14 mouse cellular contexts compared by ENCODE assay signal in the genomic region with DNA sequence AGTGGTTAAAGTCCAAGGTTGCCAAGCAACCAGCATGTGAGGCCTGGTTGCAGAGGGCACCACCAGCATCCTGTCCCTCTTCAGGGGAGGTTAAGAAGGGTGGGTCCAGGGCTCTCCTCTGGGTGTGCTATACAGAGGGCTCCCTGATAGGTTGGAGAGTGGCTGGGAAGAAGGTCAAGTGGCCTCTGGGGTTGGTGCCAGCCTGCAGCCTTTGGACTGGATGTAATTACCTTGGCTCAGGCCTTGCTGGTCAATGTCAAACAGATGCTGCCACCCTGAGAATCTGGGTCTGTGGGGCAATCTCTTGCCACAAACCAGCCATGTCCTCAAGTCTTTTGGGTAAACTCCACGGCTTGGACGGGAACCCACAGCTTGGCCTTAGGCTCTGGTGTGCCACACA. TPM values are rescaled to one million over a fixed set of nuclear protein-coding genes. Genes with fewer than 3 reads are reported as not detected.
DNase-seq lines count a peak whose midpoint lies in the region; ATAC-seq and TF ChIP-seq lines count a peak whose summit lies in the region.
"Had no signal": no experiment of that assay in that cellular context is flagged by ENCODE, and none has a peak within 500 bp of the region (broad histone marks: within the 10 kb centered on the region; RNA-seq: fewer than 3 reads in every experiment).

No protein-coding gene starts in this region.

- 27% methylated on average over 2 of the region's 2 CpGs for WGBS in cerebellum, adult 2 months
- WGBS in hindbrain, embryonic 16.5 days, result 79% methylated on average over 2 of the region's 2 CpGs
- WGBS in hindbrain, embryonic 10.5 days, result 93% methylated on average over 2 of the region's 2 CpGs
- WGBS in lung, embryonic 16.5 days, result 67% methylated on average over 2 of the region's 2 CpGs

- no peak overlapping the region for H3K4me3 ChIP-seq in cerebellum, adult 2 months (replicated peaks; ENCODE audit: insufficient read depth, low read depth, low read length)
- H3K4me3 ChIP-seq in hindbrain, embryonic 16.5 days (ENCODE audit: low read length), result no peak overlapping the region
- no peak overlapping the region for H3K4me3 ChIP-seq in hindbrain, embryonic 10.5 days
- H3K4me3 ChIP-seq in lung, embryonic 16.5 days (ENCODE audit: low read length), result no peak overlapping the region
- H3K4me3 ChIP-seq: embryonic facial prominence, embryonic 15.5 days; forebrain, embryonic 12.5 days; limb, embryonic 15.5 days had no signal

- peak; percentile 65; the same call in 1 of the 2 replicates for ATAC-seq in hindbrain, embryonic 16.5 days
- ATAC-seq in lung, embryonic 16.5 days (ENCODE audit: low read depth), result 0 out of 2 replicates have a peak, but pooled peaks have one; percentile 34
- ATAC-seq: activated CD4-positive, CD25-positive, alpha-beta regulatory T cell, adult 4 months; midbrain, embryonic 16.5 days had no signal

- no peaks in the 10 kb centered on the region for H3K36me3 ChIP-seq in hindbrain, embryonic 16.5 days (ENCODE audit: control insufficient read depth, insufficient read depth, low read length)
- no peaks in the 10 kb centered on the region for H3K36me3 ChIP-seq in hindbrain, embryonic 10.5 days
- H3K36me3 ChIP-seq in lung, embryonic 16.5 days (ENCODE audit: control insufficient read depth, insufficient read depth, low read length), result no peaks in the 10 kb centered on the region
- H3K36me3 ChIP-seq: embryonic facial prominence, embryonic 15.5 days; limb, embryonic 15.5 days had no signal

- no peaks in the 10 kb centered on the region for H3K27me3 ChIP-seq in cerebellum, adult 2 months (ENCODE audit: control insufficient read depth, insufficient read depth, low read length)
- H3K27me3 ChIP-seq in hindbrain, embryonic 16.5 days (replicated peaks; ENCODE audit: control insufficient read depth, insufficient read depth, low read length), result no peaks in the 10 kb centered on the region
- H3K27me3 ChIP-seq in hindbrain, embryonic 10.5 days (ENCODE audit: insufficient read depth, poor library complexity, severe bottlenecking), result no peaks in the 10 kb centered on the region
- no peaks in the 10 kb centered on the region for H3K27me3 ChIP-seq in lung, embryonic 16.5 days (ENCODE audit: control insufficient read depth, insufficient read depth, low read depth, low read length)
- H3K27me3 ChIP-seq: embryonic facial prominence, embryonic 15.5 days; forebrain, embryonic 12.5 days; limb, embryonic 15.5 days had no signal

- H3K9me3 ChIP-seq in hindbrain, embryonic 16.5 days (ENCODE audit: control insufficient read depth, low read length), result no peaks in the 10 kb centered on the region
- H3K9me3 ChIP-seq in hindbrain, embryonic 10.5 days, result no peaks in the 10 kb centered on the region
- H3K9me3 ChIP-seq in lung, embryonic 16.5 days (ENCODE audit: control insufficient read depth, low read length), result no peaks in the 10 kb centered on the region
- H3K9me3 ChIP-seq: embryonic facial prominence, embryonic 15.5 days; forebrain, embryonic 12.5 days; limb, embryonic 15.5 days had no signal

- H3K4me1 ChIP-seq in cerebellum, adult 2 months (ENCODE audit: control insufficient read depth, insufficient read depth, low read length), result peaks cover 11% of the 10 kb centered on the region
- peaks cover 8% of the 10 kb centered on the region for H3K4me1 ChIP-seq in hindbrain, embryonic 16.5 days (ENCODE audit: control insufficient read depth, insufficient read depth, low read depth, low read length)
- H3K4me1 ChIP-seq in hindbrain, embryonic 10.5 days (replicated peaks), result peaks cover 26% of the 10 kb centered on the region
- H3K4me1 ChIP-seq in lung, embryonic 16.5 days (replicated peaks; ENCODE audit: control insufficient read depth, insufficient read depth, low read length), result no peaks in the 10 kb centered on the region; the same call in 1 of the 2 replicates
- H3K4me1 ChIP-seq: embryonic facial prominence, embryonic 15.5 days; limb, embryonic 15.5 days had no signal

- no peak overlapping the region for H3K9ac ChIP-seq in hindbrain, embryonic 16.5 days (ENCODE audit: low read depth, low read length)
- no peak overlapping the region for H3K9ac ChIP-seq in lung, embryonic 16.5 days (ENCODE audit: low read length)
- H3K9ac ChIP-seq: embryonic facial prominence, embryonic 15.5 days; forebrain, embryonic 12.5 days; limb, embryonic 15.5 days had no signal

- no peak overlapping the region for H3K27ac ChIP-seq in cerebellum, adult 2 months (ENCODE audit: insufficient read depth, low read length)
- no peak overlapping the region for H3K27ac ChIP-seq in hindbrain, embryonic 16.5 days (ENCODE audit: low read depth, low read length)
- no peak overlapping the region for H3K27ac ChIP-seq in hindbrain, embryonic 10.5 days
- no peak overlapping the region for H3K27ac ChIP-seq in lung, embryonic 16.5 days (ENCODE audit: low read length)
- H3K27ac ChIP-seq: embryonic facial prominence, embryonic 15.5 days; forebrain, embryonic 12.5 days; limb, embryonic 15.5 days had no signal

- no peak overlapping the region for H3K4me2 ChIP-seq in hindbrain, embryonic 16.5 days (ENCODE audit: low read length)
- no peak overlapping the region for H3K4me2 ChIP-seq in lung, embryonic 16.5 days (ENCODE audit: low read depth, low read length)
- H3K4me2 ChIP-seq: embryonic facial prominence, embryonic 15.5 days; forebrain, embryonic 12.5 days; limb, embryonic 15.5 days had no signal

- TF ChIP-seq CTCF in cerebellum, adult 2 months (IDR thresholded peaks at IDR 0.05; ENCODE audit: borderline replicate concordance, insufficient read depth, low read depth, low read length), result no peak

- no peak for TF ChIP-seq POLR2A in cerebellum, adult 2 months (IDR thresholded peaks at IDR 0.05; ENCODE audit: borderline replicate concordance, insufficient read depth, low read length)

- peak; percentile 29 to 33 for DNase-seq in cerebellum, adult 2 months
- no peak for DNase-seq in cerebellum, adult 9-11 months
- no peak for DNase-seq in hindbrain, embryonic 10.5 days (ENCODE audit: low spot score)
- no peak for DNase-seq in lung, postnatal 4 days
- DNase-seq in kidney, postnatal 25 days, result peak; percentile 59 to 84
- DNase-seq in embryo, embryonic 10 days (ENCODE audit: low spot score), result no peak
- DNase-seq: lung, adult 2 months had no signal

RNA-seq across cellular contexts. Expression of a gene that starts 11.2 kb away (rescaled TPM):
- polyA plus RNA-seq in cerebellum, adult 2 months (2012; rRNA removed), result 0.11 and 0.23 TPM in 2 replicates
- polyA plus RNA-seq in hindbrain, embryonic 16.5 days (2015; fragmentation: Nextera tagmentation; extraction: Ambion mirVana), result 0.15 and 0.34 TPM in 2 replicates
- 0.18 and 0.37 TPM in 2 replicates for polyA plus RNA-seq in hindbrain, embryonic 10.5 days (2016; fragmentation: Nextera tagmentation; extraction: Ambion mirVana)
- 0.67 and 0.94 TPM in 2 replicates for polyA plus RNA-seq in lung, embryonic 16.5 days (2015; fragmentation: Nextera tagmentation; extraction: Ambion mirVana)

Comparison
In these comparisons a context has a peak if more than half of its experiments do, and no peak if none do; other contexts are left out.
1. DNase-seq: peak in cerebellum, adult 2 months (2 of 2) and kidney, postnatal 25 days (2 of 2); none in cerebellum, adult 9-11 months (single experiment), hindbrain, embryonic 10.5 days (single experiment), lung, postnatal 4 days (0 of 2) and embryo, embryonic 10 days (single experiment).